Mouse (Mus musculus) E14TG2a.4 (cell line): Measurements from ENCODE around the gene Mylk.

Source experiments
- H3K27me3 ChIP-seq: 2 replicates; pipeline ENCODE4 v1.6.1; 2014; ENCODE audit warnings: low read length, control low read depth; ENCODE audit not compliant: insufficient read depth
- H3K36me3 ChIP-seq: 2 replicates; pipeline ENCODE4 v1.6.1; 2014; ENCODE audit warnings: low read length, control low read depth; ENCODE audit not compliant: insufficient read depth
- H3K4me1 ChIP-seq: replicated peaks from 2 replicates; pipeline ENCODE4 v1.6.1; 2014; ENCODE audit warnings: low read depth, low read length, control low read depth
- H3K4me3 ChIP-seq: replicated peaks from 2 replicates; pipeline ENCODE4 v1.5.1; 2014; ENCODE audit warnings: mild to moderate bottlenecking, low read length
- H3K9me3 ChIP-seq: 2 replicates; pipeline ENCODE4 v1.6.1; 2014; ENCODE audit warnings: low read length, control low read depth
- CTCF ChIP-seq: conservative IDR thresholded peaks from 2 replicates; pipeline ENCODE4 v1.5.1; 2014; ENCODE audit warnings: low read length
- NANOG ChIP-seq: IDR thresholded peaks from 2 replicates; pipeline ENCODE4 v1.6.1; 2014; ENCODE audit warnings: borderline replicate concordance, low read length, mixed read lengths
- POU5F1 ChIP-seq: IDR thresholded peaks from 2 replicates; pipeline ENCODE4 v1.6.1; 2014; ENCODE audit warnings: low read length, borderline replicate concordance

Mylk gene

DNA sequence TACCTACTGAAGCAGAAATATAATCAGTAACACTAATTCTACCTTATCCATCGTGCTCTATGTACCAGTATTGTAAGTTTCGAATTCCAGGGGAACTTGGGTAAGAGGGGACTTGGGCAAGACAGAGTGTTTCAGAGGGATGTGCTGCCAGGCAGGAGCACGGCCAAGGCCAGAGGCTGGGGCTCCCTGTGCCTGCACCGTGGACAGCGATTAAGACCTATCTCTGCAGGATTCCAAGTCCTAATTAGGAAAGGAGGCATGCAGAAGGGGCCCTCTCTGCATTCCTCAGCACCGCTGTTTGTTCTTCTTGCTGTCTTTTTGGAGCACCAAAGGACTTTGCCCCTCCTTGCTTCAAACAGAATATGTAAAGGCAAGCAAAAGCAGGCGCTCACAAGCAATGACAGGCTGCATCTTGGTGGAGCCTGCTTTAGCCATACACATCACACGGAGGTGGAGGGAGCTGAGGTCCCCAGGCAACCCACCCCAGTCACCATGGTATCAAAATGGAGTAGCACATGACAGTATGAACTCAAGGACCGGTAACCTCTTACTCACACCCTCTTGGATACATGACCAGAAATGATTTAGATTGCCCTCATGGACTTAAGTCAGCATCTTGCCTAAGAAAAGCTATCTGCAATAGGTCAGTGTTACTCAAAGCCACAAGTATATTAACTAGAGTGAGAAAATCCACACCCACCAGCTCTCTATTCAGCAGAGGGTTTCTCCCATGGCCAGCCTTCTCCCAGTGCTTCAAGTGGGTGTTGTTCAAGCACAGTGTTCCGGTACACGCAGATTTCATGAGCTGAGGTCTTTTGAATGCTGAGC is 239.4 kb downstream of the Mylk start:
- H3K27me3 ChIP-seq: peaks cover 5% of the 10 kb centered on the region; the same call in 1 of the 2 replicates
- TF ChIP-seq POU5F1: no peak
- TF ChIP-seq NANOG: no peak
- no peak for TF ChIP-seq CTCF
- H3K9me3 ChIP-seq: no peaks in the 10 kb centered on the region
- H3K4me1 ChIP-seq: no peaks in the 10 kb centered on the region; the same call in 1 of the 2 replicates
- H3K36me3 ChIP-seq: no peaks in the 10 kb centered on the region
- no peak overlapping the region for H3K4me3 ChIP-seq

DNA sequence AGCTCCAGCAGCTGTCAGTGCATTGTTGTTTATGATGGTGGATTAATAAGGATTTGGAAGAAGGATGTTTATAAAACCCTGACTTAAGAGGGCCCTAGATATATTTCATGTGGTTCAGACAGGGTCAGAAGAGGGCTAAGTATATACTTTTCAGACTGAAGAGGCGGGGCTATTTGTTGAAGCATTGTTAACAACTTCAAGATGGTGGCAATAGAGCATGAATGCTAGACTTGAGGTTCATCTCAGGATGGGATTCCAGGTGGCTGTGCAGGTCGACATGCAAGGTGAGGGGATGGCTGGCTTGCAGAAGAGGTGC is 240.0 kb downstream of the Mylk start:
- H3K9me3 ChIP-seq: no peaks in the 10 kb centered on the region
- TF ChIP-seq POU5F1: no peak
- no peak for TF ChIP-seq NANOG
- TF ChIP-seq CTCF: no peak
- H3K27me3 ChIP-seq: peaks cover 4% of the 10 kb centered on the region; the same call in 1 of the 2 replicates
- H3K4me3 ChIP-seq: no peak overlapping the region
- no peaks in the 10 kb centered on the region for H3K36me3 ChIP-seq
- no peaks in the 10 kb centered on the region; the same call in 1 of the 2 replicates for H3K4me1 ChIP-seq

GRCm38 (mm10) chr16:34986211-34986825 is 241.3 kb downstream of the Mylk start:
- H3K36me3 ChIP-seq: no peaks in the 10 kb centered on the region
- no peaks in the 10 kb centered on the region for H3K9me3 ChIP-seq
- no peaks in the 10 kb centered on the region; the same call in 1 of the 2 replicates for H3K4me1 ChIP-seq
- no peak overlapping the region for H3K4me3 ChIP-seq
- peaks cover 5% of the 10 kb centered on the region for H3K27me3 ChIP-seq
- TF ChIP-seq POU5F1 (no peak), NANOG (no peak), CTCF (no peak)

DNA sequence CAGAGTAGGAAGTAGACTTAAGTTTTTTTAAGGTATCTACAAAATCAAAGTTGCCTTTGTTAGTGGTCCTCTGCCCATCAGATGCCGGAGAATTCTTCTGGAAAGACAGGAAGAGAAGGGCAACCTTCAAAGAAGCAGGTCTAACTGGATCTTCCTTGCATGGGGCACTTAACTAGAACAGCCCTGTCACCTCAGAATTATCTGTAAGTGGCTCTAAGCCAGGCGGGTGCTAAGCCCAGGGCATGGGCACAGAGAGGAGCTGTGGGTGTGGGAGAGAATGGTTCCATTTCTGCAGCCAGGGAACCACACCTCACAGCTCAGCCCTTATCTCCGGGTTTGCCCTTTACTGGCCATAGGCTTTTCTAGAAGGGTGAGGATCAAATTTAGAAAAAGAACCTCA is 246.4 kb downstream of the Mylk start:
- peaks cover 25% of the 10 kb centered on the region for H3K27me3 ChIP-seq
- H3K9me3 ChIP-seq: no peaks in the 10 kb centered on the region
- H3K4me1 ChIP-seq: no peaks in the 10 kb centered on the region
- TF ChIP-seq NANOG (no peak), POU5F1 (no peak), CTCF (no peak)
- H3K4me3 ChIP-seq: no peak overlapping the region
- H3K36me3 ChIP-seq: no peaks in the 10 kb centered on the region

DNA sequence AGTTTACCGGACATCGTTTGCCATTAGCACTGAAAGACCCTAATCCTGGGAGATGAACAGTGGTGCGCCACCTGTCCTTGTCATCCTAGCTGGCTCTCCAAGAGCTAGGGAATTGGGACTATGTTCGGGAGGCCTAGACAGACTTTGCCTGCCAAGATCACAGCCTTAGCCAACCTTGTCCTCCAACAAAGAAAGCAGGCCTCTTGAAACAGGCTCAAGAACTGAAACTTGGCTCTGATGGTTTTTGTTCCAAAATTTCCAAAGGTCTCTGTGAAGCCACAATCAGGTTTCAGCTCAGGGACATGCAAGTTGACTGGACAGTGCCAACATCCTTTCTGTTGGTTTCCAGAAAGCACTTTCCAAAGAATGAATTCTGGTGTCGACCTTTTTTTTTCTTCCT is 247.8 kb downstream of the Mylk start:
- Histone ChIP-seq H3K27me3 (peaks cover 33% of the 10 kb centered on the region), H3K36me3 (no peaks in the 10 kb centered on the region), H3K9me3 (peaks cover 8% of the 10 kb centered on the region), H3K4me1 (no peaks in the 10 kb centered on the region), H3K4me3 (no peak overlapping the region)
- no peak for TF ChIP-seq POU5F1
- TF ChIP-seq CTCF: no peak
- no peak for TF ChIP-seq NANOG

DNA sequence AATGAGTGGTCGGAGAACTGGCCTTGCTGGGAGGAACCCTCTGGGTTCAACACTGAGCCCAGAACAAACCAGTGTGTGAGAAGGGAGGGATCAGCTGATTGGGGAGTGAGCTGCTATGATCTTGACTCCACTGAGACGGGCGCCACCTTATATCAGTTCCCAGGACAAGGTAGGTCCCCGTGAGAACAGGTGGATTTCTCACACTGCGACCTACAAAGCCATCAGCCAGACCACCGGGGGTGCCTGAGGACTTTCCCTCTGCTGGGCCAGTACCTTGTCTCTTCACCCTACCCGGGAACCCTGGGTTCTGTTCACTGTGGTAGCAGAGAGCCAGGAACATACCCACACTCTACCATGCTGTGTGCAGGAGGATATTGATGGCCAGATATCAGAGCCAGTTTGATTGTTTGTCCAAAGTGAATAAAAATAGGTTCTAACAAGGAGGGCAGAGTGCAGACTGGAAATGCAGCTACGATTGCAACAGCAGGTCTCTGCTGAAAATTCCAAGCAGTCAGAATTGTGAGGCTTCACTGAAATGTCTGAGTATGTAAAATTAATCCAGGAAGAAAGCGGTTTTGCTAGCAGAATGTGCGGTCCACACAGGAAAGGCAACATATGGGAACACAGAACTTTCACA is 248.8 kb downstream of the Mylk start:
- peaks cover 33% of the 10 kb centered on the region for H3K27me3 ChIP-seq
- no peaks in the 10 kb centered on the region for H3K36me3 ChIP-seq
- H3K9me3 ChIP-seq: peaks cover 13% of the 10 kb centered on the region
- H3K4me3 ChIP-seq: no peak overlapping the region
- H3K4me1 ChIP-seq: no peaks in the 10 kb centered on the region
- TF ChIP-seq CTCF: no peak
- TF ChIP-seq NANOG: no peak

- Histone ChIP-seq H3K36me3 (no peaks in the 10 kb centered on the region), H3K27me3 (peaks cover 33% of the 10 kb centered on the region), H3K9me3 (peaks cover 13% of the 10 kb centered on the region), H3K4me1 (no peaks in the 10 kb centered on the region), H3K4me3 (no peak overlapping the region)
- TF ChIP-seq POU5F1 (no peak), CTCF (no peak)
Observed at GRCm38 (mm10) chr16:34994641-34995141, 249.7 kb downstream of the Mylk start.

DNA sequence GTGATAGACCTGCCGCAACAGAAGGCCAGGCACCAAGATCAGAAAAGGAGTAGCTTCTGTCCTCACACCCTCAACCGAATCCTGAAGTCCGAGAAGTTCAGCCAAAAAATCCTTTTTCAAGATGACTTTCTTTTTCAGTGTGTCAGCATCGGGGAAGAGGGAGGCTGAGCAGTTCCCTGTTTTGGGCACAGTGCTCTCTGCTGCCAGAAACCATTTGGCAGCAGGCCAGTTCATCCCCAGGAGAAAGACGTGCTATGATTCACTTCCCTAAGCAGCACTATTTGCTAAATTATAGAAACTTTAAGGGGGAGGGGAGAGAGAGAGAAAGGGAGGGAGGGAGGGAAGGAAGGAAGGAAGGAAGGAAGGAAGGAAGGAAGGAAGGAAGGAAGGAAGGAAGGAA is 251.1 kb downstream of the Mylk start:
- Histone ChIP-seq H3K36me3 (no peaks in the 10 kb centered on the region), H3K27me3 (peaks cover 30% of the 10 kb centered on the region), H3K4me3 (no peak overlapping the region), H3K9me3 (peaks cover 13% of the 10 kb centered on the region), H3K4me1 (peaks cover 12% of the 10 kb centered on the region)
- TF ChIP-seq POU5F1 (no peak), NANOG (no peak), CTCF (no peak)

- Histone ChIP-seq H3K27me3 (peaks cover 25% of the 10 kb centered on the region), H3K9me3 (peaks cover 13% of the 10 kb centered on the region), H3K4me1 (peaks cover 21% of the 10 kb centered on the region), H3K4me3 (no peak overlapping the region), H3K36me3 (no peaks in the 10 kb centered on the region)
- TF ChIP-seq POU5F1: no peak
- TF ChIP-seq CTCF: no peak
- TF ChIP-seq NANOG: no peak
Observed at GRCm38 (mm10) chr16:34997052-34997451, 252.0 kb downstream of the Mylk start.
